Mouse (Mus musculus): Measurements from ENCODE around the gene 2510039O18Rik.
A peak's percentile ranks its signal among the peaks of the same experiment; 100 is the strongest.

2510039O18Rik gene

GRCm38 (mm10) chr4:147937021-147937420 lies 3.7 kb upstream of the 2510039O18Rik start:
- no peak for DNase-seq (ENCODE audit: low read depth)

- no peak for DNase-seq (ENCODE audit: low read depth)
These were observed 3.2 kb upstream of the 2510039O18Rik start for GRCm38 (mm10) chr4:147937486-147937885.

GRCm38 (mm10) chr4:147938148-147939096 lies 2.3 kb upstream of the 2510039O18Rik start:
- DNase-seq (ENCODE audit: low read depth): peak; percentile 23

DNA sequence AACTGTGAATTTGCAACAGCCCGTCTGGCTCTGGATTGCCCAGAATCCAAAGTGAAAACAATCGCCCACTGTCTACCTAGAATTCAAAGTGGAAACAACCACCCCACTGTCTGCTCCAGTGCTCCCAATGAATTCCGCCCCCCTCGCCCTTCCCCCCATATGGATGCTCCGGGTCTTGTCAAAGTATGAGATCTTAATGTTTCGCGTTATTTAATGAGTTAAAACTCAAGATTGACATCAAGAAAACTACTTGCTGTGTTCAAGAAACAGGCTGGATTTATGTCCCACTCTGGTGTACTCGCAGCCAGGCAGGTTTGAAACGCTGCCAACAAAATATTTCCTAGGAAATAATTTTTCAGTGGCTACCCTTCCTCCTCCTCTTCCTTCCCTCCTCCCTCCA lies 584 bp upstream of the 2510039O18Rik start:
- DNase-seq (ENCODE audit: low read depth): no peak

- no peak for DNase-seq (ENCODE audit: low read depth)
These were observed 638 bp downstream of the 2510039O18Rik start for GRCm38 (mm10) chr4:147941045-147942020.

- DNase-seq (ENCODE audit: low read depth): no peak
These were observed 2.3 kb downstream of the 2510039O18Rik start for GRCm38 (mm10) chr4:147943005-147943404.

DNA sequence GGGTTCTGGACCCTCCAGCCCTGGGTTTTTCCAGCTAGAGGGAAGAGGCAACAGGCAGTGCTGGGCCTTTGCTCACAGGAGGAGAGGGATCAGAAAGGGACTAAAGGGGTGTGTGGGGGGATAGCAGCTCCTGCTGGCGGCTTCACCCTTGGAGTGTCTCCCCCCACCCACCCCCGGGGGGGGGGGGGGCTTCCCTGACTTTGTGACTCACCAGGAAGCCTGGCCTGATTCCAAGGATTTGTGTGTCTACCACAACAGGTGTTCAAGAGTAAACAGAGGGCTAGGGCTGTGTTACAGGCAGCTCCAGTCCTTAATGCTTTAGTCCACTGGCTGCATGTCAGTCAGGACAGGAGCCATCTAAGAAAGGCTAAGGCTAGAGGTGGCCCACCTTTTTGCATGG lies 6.8 kb downstream of the 2510039O18Rik start:
- DNase-seq (ENCODE audit: low read depth): no peak

DNA sequence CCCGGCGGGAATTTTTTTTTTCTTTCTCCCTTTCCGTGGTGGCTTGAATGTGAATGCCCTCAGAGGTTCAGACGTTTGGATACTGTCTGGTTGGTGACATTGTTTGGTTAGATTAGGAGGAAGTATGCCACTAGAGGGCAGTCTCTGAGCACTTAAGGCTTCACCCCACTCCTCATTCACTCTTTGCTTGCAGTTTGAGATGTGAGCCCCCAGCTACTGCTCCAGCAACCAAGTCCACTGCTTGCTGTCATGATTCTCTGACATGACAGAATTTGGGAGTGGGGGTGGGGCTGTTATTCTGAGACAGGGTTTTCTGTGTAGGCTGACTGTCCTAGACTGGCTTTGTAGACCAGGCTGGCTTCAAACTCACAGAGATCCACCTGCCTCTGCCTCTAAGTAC lies 12.9 kb downstream of the 2510039O18Rik start:
- no peak for DNase-seq (ENCODE audit: low read depth)

DNA sequence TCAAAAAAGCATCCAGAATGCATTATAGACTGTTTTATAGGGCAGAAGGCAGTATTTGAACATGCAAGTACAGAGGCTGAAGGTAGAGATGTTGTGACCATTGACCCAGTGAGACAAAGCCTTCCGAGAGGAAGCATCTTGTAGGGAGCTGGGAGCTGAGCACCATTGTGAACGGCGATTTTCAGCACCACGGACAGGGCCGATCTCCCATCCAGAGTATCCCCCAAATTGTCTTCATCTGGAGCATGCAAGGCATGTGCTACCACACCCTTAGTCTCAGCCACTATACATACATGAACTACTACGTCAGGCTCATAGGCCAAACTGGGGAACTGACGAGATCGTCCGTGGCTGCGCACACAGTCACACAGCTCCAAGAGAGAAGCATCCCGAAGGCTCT lies 16.4 kb downstream of the 2510039O18Rik start:
- no peak for DNase-seq (ENCODE audit: low read depth)

- no peak for DNase-seq (ENCODE audit: low read depth)
These were observed 19.5 kb downstream of the 2510039O18Rik start for GRCm38 (mm10) chr4:147959881-147960831.

- no peak for DNase-seq (ENCODE audit: low read depth)
These were observed 22.1 kb downstream of the 2510039O18Rik start for GRCm38 (mm10) chr4:147962781-147963180.

DNA sequence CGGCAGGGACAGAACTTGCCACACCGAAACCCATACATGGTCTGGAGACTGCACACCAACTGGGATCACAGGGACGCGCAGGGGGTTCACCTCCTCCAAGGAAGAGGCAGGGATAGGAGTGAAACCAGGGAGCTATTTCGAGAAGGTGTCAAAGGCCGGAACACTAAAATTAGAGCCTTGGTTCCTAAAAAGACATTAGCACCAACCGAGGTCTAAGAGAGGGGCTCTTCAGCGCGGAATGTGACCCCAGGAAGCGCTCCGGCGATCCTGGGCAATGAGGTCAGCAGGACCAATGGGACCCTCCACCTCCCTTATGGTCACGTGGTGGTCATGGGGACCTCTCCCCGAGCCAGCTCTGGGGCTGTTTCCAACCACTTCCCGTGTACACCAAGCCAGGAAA lies 22.9 kb downstream of the 2510039O18Rik start:
- no peak for DNase-seq (ENCODE audit: low read depth)

DNA sequence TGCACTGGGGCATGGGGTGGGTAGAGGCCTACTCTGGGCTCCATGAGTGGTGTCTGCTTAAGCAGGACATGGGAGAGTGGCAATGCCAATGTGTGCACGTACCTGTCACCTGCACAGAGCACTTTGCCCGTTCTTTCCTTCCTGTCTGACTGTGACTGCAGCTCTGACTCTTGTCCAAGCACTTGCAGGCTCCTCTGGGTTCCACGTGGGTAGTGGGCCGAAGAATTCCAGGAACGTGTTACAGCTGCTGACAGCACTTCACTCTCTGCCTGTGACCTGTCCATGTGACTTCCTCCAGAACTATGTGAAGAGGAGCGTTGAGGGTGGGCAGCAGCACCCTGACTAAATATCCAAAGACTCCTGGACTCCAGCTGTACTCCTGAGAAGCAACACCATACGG lies 25.0 kb downstream of the 2510039O18Rik start:
- no peak for DNase-seq (ENCODE audit: low read depth)

DNA sequence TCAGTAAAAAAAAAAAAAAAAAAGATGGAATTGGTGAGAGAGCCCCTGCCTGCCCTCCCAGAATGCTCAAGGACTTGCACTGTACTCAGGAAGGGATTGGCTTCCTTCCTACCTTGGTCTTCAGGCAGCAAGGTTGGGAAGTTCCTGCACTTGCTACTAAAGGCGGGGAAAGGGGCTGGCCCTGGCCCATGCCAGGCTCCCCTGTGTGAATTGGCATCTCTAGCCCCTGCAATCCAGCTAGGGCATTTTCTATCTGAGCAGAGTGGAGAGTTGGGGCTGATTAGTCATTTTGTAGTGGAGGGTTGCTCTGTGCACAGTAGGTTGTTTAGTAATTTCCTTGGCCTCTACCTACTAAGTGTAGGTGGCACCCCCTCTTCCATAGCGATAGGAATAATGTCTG lies 28.1 kb downstream of the 2510039O18Rik start:
- no peak for DNase-seq (ENCODE audit: low read depth)

GRCm38 (mm10) chr4:147969337-147969736 lies 28.6 kb downstream of the 2510039O18Rik start:
- no peak for DNase-seq (ENCODE audit: low read depth)

DNA sequence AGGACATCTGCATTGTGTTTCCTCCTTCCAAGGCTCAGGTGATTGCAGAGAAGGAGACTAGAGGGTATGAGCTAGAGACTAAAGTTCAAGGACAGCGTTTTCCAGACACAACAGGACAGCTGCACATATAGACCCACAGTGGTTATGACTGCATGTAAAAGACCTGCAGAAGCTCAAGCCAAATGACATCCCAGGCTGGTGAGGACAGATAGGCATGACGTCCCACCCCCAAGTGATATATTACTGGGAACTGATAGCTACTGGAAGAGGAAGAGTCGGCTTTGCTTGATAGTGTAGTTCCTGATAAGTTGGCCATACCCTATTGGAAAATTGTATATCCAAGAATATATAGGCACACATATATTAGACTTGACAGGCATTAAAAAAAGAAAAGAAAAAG lies 35.5 kb downstream of the 2510039O18Rik start:
- DNase-seq (ENCODE audit: low read depth): no peak

- no peak for DNase-seq (ENCODE audit: low read depth)
These were observed 37.0 kb downstream of the 2510039O18Rik start for GRCm38 (mm10) chr4:147977726-147978125.

GRCm38 (mm10) chr4:147978391-147978790 lies 37.7 kb downstream of the 2510039O18Rik start:
- DNase-seq (ENCODE audit: low read depth): no peak

GRCm38 (mm10) chr4:147979441-147979860 lies 38.8 kb downstream of the 2510039O18Rik start:
- DNase-seq (ENCODE audit: low read depth): no peak

GRCm38 (mm10) chr4:147985205-147986132 lies 44.8 kb downstream of the 2510039O18Rik start, which contains the start of gene Nppb:
Nppb (plus strand) TSS chr4:147985788.
- DNase-seq (ENCODE audit: low read depth): no peak
